Mouse (Mus musculus) spleen, postnatal 36 days (tissue): ENCODE data around the gene Grhl3.

Source experiments
- DNase-seq, 2 experiments: peaks; one replicate each; pipeline ENCODE4 v3.0.0; 2022; ENCODE audit warnings: low spot score in 2 of 2, mixed read lengths in 1 of 2

Gene Grhl3

GRCm38 (mm10) chr4:135575365-135576140 lies 2.1 kb upstream of the Grhl3 start:
- no peak for DNase-seq

GRCm38 (mm10) chr4:135572276-135572675 lies 1.2 kb downstream of the Grhl3 start:
- DNase-seq, result no peak

GRCm38 (mm10) chr4:135571037-135571550 lies 2.3 kb downstream of the Grhl3 start:
- DNase-seq, result no peak

DNA sequence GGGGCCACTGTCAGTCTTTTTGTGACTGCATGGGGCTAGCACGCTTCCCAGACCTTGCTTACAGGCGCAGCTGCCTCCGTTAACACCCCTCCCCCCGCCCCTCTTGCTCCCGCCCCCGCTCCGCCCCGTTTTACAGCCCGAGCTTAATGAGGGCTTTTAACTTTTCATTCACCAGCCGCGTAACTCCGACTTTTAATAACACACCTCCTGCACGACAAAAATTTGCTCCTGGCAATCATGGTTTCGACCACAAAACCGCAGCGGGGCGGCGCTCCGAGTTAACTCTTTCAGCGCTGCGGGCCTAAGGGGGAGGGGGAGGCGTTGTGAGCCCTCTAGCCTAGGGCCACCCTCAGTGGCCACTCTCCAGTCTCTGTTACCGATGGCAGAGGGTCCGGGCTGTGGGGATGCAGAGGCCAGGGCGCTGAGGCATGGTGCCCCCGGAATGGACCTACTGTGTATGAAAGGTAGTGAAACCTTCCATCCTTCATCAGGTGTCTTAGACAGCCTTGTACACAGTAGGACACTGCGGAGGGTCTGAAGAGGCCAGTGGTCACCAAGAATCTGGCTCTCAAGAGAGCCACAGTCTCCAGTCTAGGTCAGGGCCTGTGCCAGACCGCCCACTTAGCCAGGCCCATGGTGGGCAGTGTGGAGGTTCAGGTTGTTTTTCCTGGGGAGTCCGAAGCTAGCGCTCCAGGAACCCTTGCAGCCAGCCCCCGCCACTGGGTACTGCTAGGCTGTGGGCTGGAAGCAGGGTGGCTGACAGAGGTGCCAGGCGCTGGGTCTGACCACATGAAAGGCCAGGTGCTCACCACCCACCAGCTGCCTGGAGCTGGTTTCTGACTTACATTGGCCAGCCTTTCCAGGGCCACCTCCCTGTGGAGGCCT lies 3.0 kb downstream of the Grhl3 start:
- peak; percentile 51 to 52 for DNase-seq

GRCm38 (mm10) chr4:135569201-135569600 lies 4.2 kb downstream of the Grhl3 start:
- no peak for DNase-seq

DNA sequence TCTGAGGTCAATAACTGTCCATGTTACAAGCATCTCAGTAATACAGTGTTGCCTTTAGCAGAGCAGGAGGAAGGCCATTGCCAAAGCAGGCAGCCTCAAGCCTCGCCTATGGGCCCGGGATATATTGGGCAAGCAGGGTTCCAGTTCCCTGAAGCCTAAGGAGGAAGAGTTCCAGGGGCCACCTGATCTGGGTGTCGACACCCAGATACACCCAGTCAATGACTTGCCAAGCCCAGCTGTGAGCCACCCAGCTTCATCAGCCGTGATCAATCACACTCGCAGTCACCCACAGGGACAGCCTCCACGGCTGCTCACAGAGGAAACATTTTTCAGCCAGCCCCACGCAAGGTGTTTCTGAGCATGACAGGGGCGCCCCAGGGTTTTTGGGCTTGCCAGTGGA lies 5.9 kb downstream of the Grhl3 start:
- no peak for DNase-seq

DNA sequence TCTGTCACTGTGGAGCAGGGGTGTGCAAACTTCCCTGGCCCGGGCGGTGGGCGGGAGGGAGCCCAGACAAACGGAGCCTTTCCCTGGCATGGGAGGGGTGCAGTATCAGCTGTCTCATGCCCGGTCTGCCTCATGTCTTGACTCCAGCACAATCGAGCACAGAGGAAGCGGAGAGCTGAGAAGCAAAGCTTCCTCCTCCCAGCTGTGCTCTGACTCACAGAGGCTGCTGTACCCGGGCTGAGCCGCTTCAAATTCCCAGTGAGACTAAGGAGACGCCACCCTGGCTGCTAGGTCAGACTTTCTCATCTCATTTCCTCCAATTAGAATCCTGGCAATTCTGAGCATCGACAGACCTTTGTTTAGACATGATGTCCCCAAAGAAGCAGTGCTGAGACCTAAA lies 6.4 kb downstream of the Grhl3 start:
- no peak for DNase-seq

- peak; percentile 13 to 17 for DNase-seq
Observed at GRCm38 (mm10) chr4:135565400-135565799, 8.0 kb downstream of the Grhl3 start.

- no peak for DNase-seq
Observed at GRCm38 (mm10) chr4:135563794-135564193, 9.6 kb downstream of the Grhl3 start.

DNA sequence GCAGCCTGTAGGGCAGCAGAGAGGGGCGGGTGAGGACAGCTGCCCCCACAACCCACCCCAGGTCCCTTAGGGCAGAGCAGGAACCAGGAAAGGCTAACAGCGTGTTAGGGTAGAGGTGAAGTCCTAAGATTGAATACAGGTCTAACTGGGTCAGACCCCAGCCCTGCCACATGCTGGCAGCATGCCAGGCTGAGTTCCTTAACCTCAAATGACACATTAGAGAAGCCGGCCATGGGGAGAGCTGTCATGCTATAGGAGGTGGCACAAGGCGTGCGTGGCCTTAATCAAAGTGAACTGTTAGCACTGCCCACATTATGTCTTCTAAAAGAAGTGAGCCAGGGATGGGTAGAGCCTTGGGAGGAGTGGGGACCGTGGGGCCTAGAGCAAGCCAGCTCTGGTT lies 24.1 kb downstream of the Grhl3 start:
- DNase-seq, result no peak

DNA sequence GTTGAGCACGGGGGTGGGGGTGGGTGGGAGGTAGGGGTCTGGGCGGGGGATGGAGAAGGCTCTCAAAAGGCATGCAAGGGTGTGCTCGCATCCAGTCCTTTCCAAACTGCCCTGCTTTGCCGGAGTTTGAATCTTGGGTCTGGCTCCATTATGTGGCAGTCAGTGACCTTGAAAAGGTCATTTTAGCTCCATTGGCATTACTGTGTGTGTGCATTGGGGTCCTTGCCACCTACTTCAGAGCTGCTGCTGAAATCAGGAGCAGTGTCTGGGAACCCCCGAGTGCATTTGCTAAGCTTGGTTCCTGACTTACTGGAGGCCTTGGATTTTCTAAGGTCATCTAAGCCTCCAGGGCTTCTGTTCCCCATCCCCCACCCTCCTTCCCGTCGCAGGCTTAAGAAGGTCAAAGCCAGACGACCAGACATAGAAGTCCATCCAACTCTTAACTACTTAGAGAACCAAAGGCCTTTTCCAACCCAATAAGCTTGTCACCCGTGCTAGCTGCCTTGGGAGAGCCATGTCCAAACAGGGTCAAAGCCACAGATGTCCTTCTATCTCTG lies 24.8 kb downstream of the Grhl3 start:
- DNase-seq, result no peak

- no peak for DNase-seq
Observed at GRCm38 (mm10) chr4:135548108-135548507, 25.3 kb downstream of the Grhl3 start.

DNA sequence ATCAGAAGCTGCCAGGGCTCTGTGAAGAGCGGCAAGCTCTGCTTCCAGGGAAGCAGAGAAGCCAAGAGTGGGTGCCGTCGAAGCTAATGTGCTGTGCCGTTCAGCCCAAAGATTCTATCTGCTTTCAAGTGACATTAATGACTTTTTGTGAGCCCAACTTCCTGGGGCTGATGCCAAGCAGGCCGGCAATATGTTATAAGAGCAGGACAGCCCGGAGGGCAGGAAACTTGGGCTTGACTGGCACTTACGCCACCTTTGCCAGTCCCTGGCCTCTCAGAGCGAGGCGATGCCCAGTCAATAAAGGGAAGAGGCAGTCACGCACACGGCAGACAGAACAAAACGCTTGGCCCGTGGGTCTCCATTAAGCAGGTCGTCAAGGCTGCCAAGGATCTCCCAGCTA lies 25.9 kb downstream of the Grhl3 start:
- no peak for DNase-seq

DNA sequence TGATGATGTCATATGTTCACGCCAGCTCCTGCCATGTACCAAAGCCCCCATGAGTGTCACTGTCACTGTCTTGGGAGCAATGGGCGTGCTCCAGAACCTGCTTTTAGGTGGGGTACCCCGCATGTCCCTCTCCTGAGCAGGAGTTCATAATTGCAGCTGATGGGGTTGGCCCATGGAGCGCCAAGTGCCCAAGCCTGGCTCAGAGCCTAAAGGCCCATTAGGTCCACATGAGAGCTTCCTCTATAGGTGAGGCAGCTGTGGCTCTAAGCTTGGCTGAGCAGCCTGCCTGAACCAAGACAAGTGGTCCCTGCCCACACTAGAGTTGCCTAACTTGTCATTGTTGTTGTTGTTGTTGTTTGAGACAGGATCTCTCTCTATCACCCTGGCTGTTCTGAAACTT lies 26.6 kb downstream of the Grhl3 start:
- DNase-seq, result no peak

DNA sequence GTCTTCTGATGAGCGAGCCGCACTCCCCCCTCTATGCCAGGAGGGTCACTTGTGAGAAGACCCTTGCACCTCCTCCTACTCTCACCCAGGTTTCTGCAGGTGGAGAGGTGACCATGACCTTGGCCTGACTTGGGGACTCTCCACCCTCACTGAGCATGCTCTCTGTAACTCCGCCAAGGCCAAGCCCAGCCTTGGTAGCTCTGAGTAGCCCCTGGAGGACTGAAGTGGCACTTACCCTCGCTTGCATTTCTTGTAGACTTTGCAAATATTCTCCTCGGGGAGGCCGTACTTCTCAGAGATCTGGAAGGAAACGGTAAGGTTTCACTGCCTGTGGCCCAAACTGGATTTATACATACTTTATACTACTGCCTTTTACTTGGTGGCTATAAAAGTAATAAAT lies 27.4 kb downstream of the Grhl3 start:
- DNase-seq, result no peak

GRCm38 (mm10) chr4:135545080-135545511 lies 28.3 kb downstream of the Grhl3 start:
- DNase-seq, result peak in 1 of 2 experiments; percentile 8

- DNase-seq, result no peak
Observed at GRCm38 (mm10) chr4:135544284-135544683, 29.1 kb downstream of the Grhl3 start.

GRCm38 (mm10) chr4:135540057-135540456 lies 33.4 kb downstream of the Grhl3 start:
- DNase-seq, result no peak

DNA sequence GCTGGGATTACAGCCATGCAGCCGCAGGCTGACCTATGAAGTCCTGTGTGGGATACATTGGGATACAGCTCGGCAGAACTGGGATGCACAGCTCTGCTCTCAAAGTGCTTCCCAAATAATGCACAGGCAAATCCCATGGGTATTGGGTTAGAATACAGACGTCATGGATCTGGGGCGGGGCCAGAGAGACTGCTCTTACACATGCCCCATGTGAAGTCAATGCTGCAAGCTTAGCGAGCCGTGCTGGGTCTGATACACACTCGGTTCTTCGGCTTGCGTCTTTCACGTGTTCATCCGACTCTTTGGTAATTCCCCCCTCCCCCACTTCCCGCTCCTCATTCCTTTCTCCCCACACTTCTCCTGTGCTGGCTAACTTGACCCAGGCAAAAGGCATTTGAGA lies 34.4 kb downstream of the Grhl3 start:
- no peak for DNase-seq

DNA sequence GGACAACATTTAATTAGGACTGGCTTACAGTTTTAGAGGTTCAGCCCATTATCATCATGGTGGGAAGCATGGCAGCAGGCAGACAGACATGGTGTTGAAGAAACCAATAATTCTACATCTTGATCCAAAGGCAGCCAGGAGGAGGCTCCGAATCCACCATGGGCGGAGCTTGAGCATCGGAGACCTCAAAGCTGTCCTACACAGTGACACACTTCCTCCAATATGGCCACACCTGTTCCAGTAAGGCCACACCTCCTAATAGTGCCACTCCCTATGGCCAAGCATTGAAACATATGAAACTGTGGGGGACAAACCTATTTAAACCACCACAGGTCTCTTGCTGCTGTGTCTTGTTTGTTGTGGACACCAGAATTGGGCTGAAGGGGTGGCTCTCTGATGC lies 38.4 kb downstream of the Grhl3 start:
- no peak for DNase-seq

DNA sequence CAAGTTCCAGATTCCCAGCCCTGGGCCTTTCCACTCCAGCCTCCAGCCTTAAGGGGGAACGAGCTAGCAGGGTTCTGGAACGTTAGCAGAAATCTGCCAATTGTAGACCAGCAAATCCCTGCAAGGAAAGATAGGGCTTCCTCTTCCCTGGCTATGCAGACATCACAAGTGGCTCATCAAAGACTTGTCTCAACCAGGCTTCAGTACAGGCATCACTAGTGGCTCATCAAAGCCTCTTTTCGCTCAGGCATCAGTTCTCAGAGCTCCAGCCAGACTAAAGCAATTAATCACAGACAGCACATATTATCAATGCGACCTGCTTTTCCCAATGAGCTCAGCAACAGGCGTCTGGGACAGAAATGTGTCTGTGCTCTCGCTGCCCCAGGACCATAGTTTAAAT lies 40.4 kb downstream of the Grhl3 start:
- no peak for DNase-seq
